Comparison of ENCODE assay signal across 11 mouse cellular contexts in the genomic region with DNA sequence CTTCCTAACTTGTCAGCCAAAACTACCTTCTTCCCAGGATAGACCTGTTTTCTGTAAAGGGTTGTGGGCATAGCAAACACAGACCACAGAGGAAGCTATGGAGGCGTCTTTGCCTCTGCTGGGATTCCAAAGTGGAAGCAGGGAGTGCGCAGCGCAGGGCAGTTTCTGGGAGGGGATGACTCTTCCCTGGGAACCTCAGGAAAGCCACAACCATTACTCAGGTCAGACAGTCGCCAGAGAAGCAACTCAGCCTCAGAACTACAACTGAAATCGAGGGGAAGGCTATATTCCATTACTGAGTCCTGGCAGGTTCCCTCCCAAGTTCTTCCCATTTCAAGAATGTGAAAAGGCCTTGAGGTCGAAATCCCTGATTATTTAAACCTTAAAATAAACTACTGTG. TPM values are rescaled to one million over a fixed set of nuclear protein-coding genes. Genes with fewer than 3 reads are reported as not detected.
DNase-seq lines count a peak whose midpoint lies in the region; ATAC-seq and TF ChIP-seq lines count a peak whose summit lies in the region.
"Had no signal": no experiment of that assay in that cellular context is flagged by ENCODE, and none has a peak within 500 bp of the region (broad histone marks: within the 10 kb centered on the region; RNA-seq: fewer than 3 reads in every experiment).

No protein-coding gene starts in this region.

- no peak overlapping the region for H3K27ac ChIP-seq in kidney, embryonic 14.5 days (ENCODE audit: low read depth, low read length)
- no peak overlapping the region for H3K27ac ChIP-seq in embryonic facial prominence, embryonic 12.5 days
- no peak overlapping the region for H3K27ac ChIP-seq in intestine, embryonic 15.5 days

- H3K36me3 ChIP-seq in kidney, embryonic 14.5 days (ENCODE audit: control insufficient read depth, insufficient read depth, low read length), result no peaks in the 10 kb centered on the region
- no peaks in the 10 kb centered on the region for H3K36me3 ChIP-seq in embryonic facial prominence, embryonic 12.5 days
- H3K36me3 ChIP-seq in intestine, embryonic 15.5 days, result no peaks in the 10 kb centered on the region
- H3K36me3 ChIP-seq in myocyte (ENCODE audit: control insufficient read depth, insufficient read depth), result no peaks in the 10 kb centered on the region
- H3K36me3 ChIP-seq: G1E had no signal

- peak overlapping the region; percentile 14 for H3ac ChIP-seq in myocyte (ENCODE audit: control insufficient read depth, insufficient read length)

- no peaks in the 10 kb centered on the region; the same call in 1 of the 2 replicates for H3K4me1 ChIP-seq in kidney, embryonic 14.5 days (ENCODE audit: control insufficient read depth, insufficient read depth, low read length)
- peaks cover 14% of the 10 kb centered on the region for H3K4me1 ChIP-seq in embryonic facial prominence, embryonic 12.5 days
- H3K4me1 ChIP-seq in intestine, embryonic 15.5 days (replicated peaks), result peaks cover 20% of the 10 kb centered on the region

- ATAC-seq in kidney, embryonic 14.5 days (ENCODE audit: low FRiP score, low TSS enrichment), result no peak
- no peak for ATAC-seq in embryonic facial prominence, embryonic 12.5 days (ENCODE audit: insufficient number of reproducible peaks, insufficient read depth, low FRiP score, low TSS enrichment)
- ATAC-seq in intestine, embryonic 15.5 days, result no peak

- H3K9ac ChIP-seq in kidney, embryonic 14.5 days (ENCODE audit: low read depth, low read length), result peak overlapping the region; percentile 82; the same call in 1 of the 2 replicates
- peak overlapping the region; percentile 74; the same call in 1 of the 2 replicates for H3K9ac ChIP-seq in embryonic facial prominence, embryonic 12.5 days
- H3K9ac ChIP-seq in intestine, embryonic 15.5 days, result no peak overlapping the region

- H3K4me3 ChIP-seq in kidney, embryonic 14.5 days (ENCODE audit: low read length), result peak overlapping the region; percentile 83
- H3K4me3 ChIP-seq in embryonic facial prominence, embryonic 12.5 days, result peak overlapping the region; percentile 71
- H3K4me3 ChIP-seq in intestine, embryonic 15.5 days (replicated peaks), result peak overlapping the region; percentile 61
- H3K4me3 ChIP-seq in myocyte, result peak overlapping the region; percentile 51

- DNase-seq in kidney, postnatal 36 days, result no peak
- DNase-seq in right cerebral cortex, postnatal 36 days (ENCODE audit: low spot score in 2 of 2), result no peak
- DNase-seq in frontal cortex, postnatal 10 days (ENCODE audit: low spot score in 2 of 2), result no peak
- no peak for DNase-seq in T-cell, adult 2 months (ENCODE audit: low spot score)
- DNase-seq: kidney, postnatal 4 days; right cerebral cortex, postnatal 25 days had no signal

- WGBS in kidney, embryonic 14.5 days, result 24% methylated on average over 6 of the region's 6 CpGs
- WGBS in embryonic facial prominence, embryonic 12.5 days, result 24% methylated on average over 6 of the region's 6 CpGs
- WGBS in intestine, embryonic 15.5 days, result 45% methylated on average over 6 of the region's 6 CpGs

- H3K79me2 ChIP-seq in myocyte (ENCODE audit: control insufficient read depth, insufficient read depth), result peaks cover 24% of the 10 kb centered on the region

- H3K4me2 ChIP-seq in kidney, embryonic 14.5 days (replicated peaks; ENCODE audit: low read depth, low read length), result peak overlapping the region; percentile 78
- H3K4me2 ChIP-seq in embryonic facial prominence, embryonic 12.5 days (replicated peaks), result peak overlapping the region; percentile 65
- peak overlapping the region; percentile 91 for H3K4me2 ChIP-seq in intestine, embryonic 15.5 days (replicated peaks)
- H3K4me2 ChIP-seq in myocyte (ENCODE audit: low read depth), result peak overlapping the region; percentile 95

- H3K27me3 ChIP-seq in kidney, embryonic 14.5 days (ENCODE audit: control insufficient read depth, insufficient read depth, low read length), result no peaks in the 10 kb centered on the region
- H3K27me3 ChIP-seq in embryonic facial prominence, embryonic 12.5 days, result no peaks in the 10 kb centered on the region
- H3K27me3 ChIP-seq in intestine, embryonic 15.5 days (replicated peaks), result no peaks in the 10 kb centered on the region
- no peaks in the 10 kb centered on the region for H3K27me3 ChIP-seq in myocyte (ENCODE audit: control insufficient read depth, insufficient read depth, insufficient read length)

- H3K9me3 ChIP-seq in kidney, embryonic 14.5 days (ENCODE audit: control insufficient read depth, low read length), result no peaks in the 10 kb centered on the region
- H3K9me3 ChIP-seq in embryonic facial prominence, embryonic 12.5 days, result no peaks in the 10 kb centered on the region
- H3K9me3 ChIP-seq in intestine, embryonic 15.5 days, result no peaks in the 10 kb centered on the region
- H3K9me3 ChIP-seq: G1E had no signal

- no peak for TF ChIP-seq POLR2A in myocyte (IDR thresholded peaks at IDR 0.05; ENCODE audit: insufficient read length, low read depth)

TF ChIP-seq in myocyte, 11 proteins besides CTCF, POLR2A, EP300 and RAD21:
- TF ChIP-seq TCF3 (IDR thresholded peaks at IDR 0.05; ENCODE audit: insufficient read length, low read depth) (no peak), MYOD1 (IDR thresholded peaks at IDR 0.05; ENCODE audit: control insufficient read depth in 1 of 3, insufficient read length in 2 of 3, low read depth in 2 of 3) (no peak), MAX (IDR thresholded peaks at IDR 0.05; ENCODE audit: low read depth) (no peak), USF1 (IDR thresholded peaks at IDR 0.05; ENCODE audit: low read depth) (no peak), SRF (IDR thresholded peaks at IDR 0.05; ENCODE audit: control insufficient read depth, insufficient read length, low read depth) (no peak), MYOG (IDR thresholded peaks at IDR 0.05; ENCODE audit: control insufficient read depth in 1 of 3, insufficient read depth in 1 of 3, insufficient read length in 2 of 3, low read depth in 2 of 3) (no peak), CEBPB (IDR thresholded peaks at IDR 0.05; ENCODE audit: insufficient read depth, poor library complexity, severe bottlenecking) (no peak), REST (IDR thresholded peaks at IDR 0.05; ENCODE audit: insufficient read depth, insufficient read length) (no peak), TCF12 (IDR thresholded peaks at IDR 0.05; ENCODE audit: insufficient read depth, poor library complexity, severe bottlenecking) (no peak), E2F4 (IDR thresholded peaks at IDR 0.05; ENCODE audit: insufficient read depth) (no peak), POLR2AphosphoS2 (IDR thresholded peaks at IDR 0.05; ENCODE audit: insufficient read length, low read depth) (no peak)
TF ChIP-seq in myocyte: peak in this region for 0.

RNA-seq across cellular contexts. Expression of a gene that starts 51.8 kb away (rescaled TPM):
- 18.3 and 34.9 TPM in 2 replicates for polyA plus RNA-seq in kidney, embryonic 14.5 days (2014; fragmentation: Nextera tagmentation; extraction: Ambion mirVana)
- polyA plus RNA-seq in embryonic facial prominence, embryonic 12.5 days (2016; fragmentation: Nextera tagmentation; extraction: Ambion mirVana), result 26.0 and 26.6 TPM in 2 replicates
- polyA plus RNA-seq in intestine, embryonic 15.5 days (2015; fragmentation: Nextera tagmentation; extraction: Ambion mirVana), result 41.2 and 41.7 TPM in 2 replicates
- 5.2 TPM for polyA plus RNA-seq in myocyte (2012; fragmentation: generic; extraction: Trizol)
